Mouse (Mus musculus) thymus, postnatal 4 days (tissue): ENCODE measurements around the gene Acaca.

Experiments
- DNase-seq: peaks from one replicate; pipeline ENCODE4 v3.0.0; 2021

The Acaca gene

GRCm38 (mm10) chr11:84410383-84410782 lies 280.9 kb downstream of the Acaca start:
- no peak for DNase-seq

DNA sequence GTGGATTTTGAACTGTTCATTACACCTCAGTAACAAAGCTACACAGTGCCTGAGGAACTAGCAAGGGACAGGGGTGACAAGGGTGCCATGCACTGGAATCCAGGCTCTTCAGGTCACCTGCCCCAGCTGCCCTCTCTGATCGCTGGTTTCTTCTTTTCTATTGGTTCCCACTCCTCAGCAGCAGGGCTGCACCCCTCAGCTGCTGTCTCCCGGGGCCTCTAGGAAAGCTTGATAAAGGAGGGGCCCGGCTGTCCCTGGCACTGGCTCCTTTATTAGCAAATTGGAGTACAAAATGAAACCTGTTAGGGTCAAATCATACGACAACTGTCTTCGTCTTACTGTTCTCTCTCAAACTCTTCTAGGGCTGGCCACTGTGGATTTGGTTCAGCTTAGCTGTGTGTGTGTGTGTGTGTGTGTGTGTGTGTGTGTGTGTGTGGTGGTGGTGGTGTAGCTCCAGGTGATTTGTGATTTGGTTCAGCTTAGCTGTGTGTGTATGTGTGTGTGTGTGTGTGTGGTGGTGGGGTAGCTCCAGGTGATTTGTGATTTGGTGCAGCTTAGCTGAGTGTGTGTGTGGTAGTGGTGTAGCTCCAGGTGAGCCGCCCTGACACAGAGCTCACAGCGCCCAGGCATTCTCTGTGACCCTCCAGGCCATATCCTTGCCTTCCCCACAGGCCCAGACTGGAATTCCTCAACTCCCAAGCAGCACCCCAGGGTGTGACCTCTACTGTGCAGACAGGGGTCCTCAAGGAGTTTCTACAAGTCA lies 281.6 kb downstream of the Acaca start:
- DNase-seq: no peak

DNA sequence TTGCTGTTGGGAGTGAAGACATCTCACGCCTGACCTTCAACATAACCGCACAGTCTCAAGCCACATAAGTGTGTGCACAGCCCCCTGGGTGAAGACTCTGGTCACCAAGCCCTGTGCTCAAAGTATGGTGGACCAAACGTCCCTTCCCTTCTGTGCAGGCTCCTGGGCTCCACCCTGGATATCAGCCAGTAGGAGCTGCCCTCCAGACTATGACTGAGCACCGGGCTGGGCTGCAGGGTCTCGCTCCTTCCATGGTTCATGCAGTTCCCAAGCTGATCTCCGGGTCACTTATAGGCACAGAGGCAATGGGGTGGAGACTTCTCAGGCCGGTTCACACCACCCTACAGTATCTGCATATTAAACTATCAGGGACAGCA lies 282.2 kb downstream of the Acaca start:
- DNase-seq: no peak

DNA sequence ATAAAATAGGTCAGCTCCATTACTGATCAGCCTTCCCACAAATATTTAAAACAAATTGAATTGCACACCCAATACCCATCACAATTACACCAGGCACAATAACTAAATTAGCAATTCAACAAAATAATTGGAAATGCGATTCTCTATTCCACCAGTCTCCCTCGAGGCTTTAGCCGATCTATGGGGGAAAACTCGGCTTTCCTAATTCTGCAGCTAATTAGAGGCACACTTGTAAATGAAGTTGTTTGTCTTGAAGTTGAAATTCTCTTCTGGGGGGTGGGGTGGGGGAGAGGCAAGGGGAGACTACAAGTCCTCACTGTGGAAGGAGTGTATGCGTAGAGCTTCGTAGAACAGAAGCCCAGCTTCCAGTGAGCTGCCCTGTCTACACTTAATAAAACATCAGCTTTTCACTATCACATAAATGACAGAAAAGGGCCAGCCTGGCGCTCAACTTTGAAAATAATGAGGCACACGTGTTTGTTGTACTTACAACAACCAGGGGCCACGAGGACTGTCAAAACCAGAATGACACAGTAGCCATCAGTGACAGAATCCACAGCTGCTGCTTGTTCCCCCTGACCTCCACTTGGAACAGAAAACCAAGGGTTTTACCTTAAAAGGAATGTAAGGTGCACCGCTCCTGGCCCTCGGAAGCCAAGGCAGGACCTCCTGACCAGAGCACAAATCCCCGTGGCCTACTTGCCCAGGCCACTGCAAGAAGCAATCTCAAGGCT lies 282.9 kb downstream of the Acaca start:
- no peak for DNase-seq

DNA sequence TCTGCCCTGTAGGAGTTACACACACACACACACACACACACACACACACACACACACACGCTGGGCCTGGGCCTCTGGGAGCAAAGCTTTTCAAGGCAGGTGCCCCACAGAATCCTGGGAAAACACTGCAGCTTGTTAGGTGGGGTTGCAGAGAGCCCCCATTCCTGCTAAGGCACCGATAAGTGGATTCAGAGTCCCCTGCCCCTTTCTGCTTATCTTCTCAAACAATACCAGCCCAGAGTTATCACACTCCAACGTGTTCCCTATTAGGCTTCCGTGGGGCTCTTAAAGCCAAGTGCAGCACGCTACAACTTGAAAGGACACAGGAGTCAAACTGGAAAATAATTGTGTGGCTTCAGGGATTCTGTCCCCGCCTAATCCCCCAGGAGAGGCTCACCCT lies 283.6 kb downstream of the Acaca start:
- no peak for DNase-seq

- no peak for DNase-seq
Observed at GRCm38 (mm10) chr11:84420779-84421178, 291.3 kb downstream of the Acaca start.

DNA sequence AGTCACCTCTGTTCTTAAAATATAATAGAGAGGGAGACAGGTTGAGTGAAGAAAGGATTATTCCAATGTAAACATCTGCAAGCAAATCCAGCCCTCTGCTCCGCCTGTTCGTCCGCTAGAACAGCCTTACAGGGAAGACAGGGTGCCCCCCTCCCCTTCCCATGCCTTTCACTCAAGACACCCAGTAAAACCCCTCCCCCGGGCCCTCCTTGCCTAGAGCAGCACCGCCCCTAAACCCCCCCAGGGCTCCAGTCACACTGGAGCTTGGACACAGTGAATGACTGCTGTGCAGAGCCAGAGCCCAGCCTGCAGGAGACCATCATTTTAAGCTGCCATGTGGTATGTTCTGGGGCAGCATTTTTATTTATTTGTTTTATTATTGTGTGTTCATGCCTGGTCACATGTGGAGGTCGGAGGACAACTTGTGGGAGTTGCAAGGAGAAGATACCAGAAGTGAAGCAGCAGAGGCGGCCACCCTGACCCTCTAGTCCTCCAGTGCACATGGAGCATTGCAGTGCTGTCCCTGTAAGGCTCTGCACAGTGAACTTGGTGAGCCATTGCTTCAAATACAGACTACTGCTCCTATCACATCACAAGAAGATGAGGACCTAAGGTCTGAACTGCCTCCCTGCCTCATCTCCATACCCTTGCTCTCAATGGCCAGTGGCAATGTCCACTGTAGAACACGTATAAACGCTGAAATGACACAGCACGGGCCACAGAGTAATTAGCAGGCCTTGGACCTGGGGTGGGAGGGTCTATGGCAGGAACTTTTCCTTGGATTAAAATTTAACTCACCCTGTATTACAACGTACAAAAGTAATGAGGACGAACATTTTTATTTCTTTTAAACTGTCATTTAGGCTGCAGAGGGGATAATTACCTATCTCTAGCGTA lies 296.5 kb downstream of the Acaca start:
- no peak for DNase-seq

GRCm38 (mm10) chr11:84426633-84426998 lies 297.1 kb downstream of the Acaca start:
- no peak for DNase-seq

- DNase-seq: peak; percentile 22
Observed at GRCm38 (mm10) chr11:84429581-84429980, 300.1 kb downstream of the Acaca start.

- no peak for DNase-seq
Observed at GRCm38 (mm10) chr11:84430336-84430735, 300.9 kb downstream of the Acaca start.

GRCm38 (mm10) chr11:84434879-84435278 lies 305.4 kb downstream of the Acaca start:
- no peak for DNase-seq

DNA sequence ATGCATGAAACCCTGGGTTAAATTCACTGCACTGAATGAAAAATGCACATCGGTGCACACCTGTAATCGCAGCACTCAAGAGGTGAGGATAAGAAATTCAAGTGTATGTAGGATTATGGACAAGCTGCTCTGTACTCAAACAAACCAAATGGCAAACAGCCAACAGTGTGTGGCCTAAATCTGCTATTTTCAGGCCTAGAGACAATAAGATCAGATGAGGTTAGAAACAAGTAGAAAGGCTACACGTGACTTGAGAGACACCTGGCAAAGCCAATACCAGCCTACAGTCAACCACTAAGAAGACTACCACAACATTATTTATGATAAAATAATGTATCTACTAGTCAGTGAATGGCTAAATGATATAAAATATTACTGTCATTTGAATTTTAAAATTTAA lies 310.9 kb downstream of the Acaca start:
- no peak for DNase-seq

DNA sequence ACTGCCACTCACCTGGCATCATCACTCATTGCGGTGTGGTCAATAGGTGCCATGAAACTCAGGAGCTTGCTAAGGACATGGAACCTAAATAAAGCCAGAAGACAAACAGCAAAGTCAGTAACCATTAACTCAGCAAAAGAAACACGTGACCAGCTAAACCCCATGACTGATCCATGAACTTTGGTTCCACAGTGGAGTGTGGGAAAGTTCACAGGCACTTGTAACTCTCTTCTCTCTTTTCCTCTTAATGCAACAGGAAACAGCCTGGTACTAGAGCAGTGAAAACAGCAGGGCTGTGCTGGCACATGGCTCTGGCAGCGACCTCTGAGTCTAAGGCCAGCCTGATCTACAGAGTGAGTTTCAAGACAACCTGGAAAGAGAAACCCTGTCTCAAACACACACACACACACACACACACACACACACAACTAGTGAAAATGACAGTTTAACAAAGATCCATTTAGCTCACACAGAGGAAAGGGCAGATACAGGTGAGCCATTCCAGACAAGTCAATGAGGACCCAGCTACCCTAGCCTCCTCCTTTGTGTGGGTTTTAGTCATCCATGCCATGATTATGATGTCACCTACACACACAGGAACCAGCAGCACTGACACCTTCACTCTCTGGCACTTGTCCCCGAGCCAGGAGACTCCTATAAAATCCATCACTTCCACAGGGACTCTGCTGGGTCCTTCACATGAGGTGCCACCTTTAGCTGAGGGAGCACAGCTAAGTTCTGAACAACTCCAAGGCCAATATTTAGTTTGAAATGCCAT lies 313.3 kb downstream of the Acaca start:
- DNase-seq: no peak
